Mouse (Mus musculus) megakaryocyte, embryonic 14.5 days (primary cell): Measurements from ENCODE around the gene Tubg2. TPM values are rescaled to one million over a fixed set of nuclear protein-coding genes. Genes with fewer than 3 reads are reported as not detected.

Experiments used
- H3K27me3 ChIP-seq: replicated peaks from 2 replicates; pipeline ENCODE3; 2012; ENCODE audit warnings: inconsistent platforms
- H3K36me3 ChIP-seq: replicated peaks from 2 replicates; pipeline ENCODE3; 2012; ENCODE audit warnings: low read length, inconsistent platforms, mixed read lengths
- H3K4me1 ChIP-seq: 2 replicates; pipeline ENCODE4 v1.6.1; 2012; ENCODE audit warnings: inconsistent platforms
- H3K4me3 ChIP-seq: replicated peaks from 2 replicates; pipeline ENCODE3; 2012; ENCODE audit warnings: moderate library complexity, mild to moderate bottlenecking, inconsistent platforms
- H3K9me3 ChIP-seq: 2 replicates; pipeline ENCODE4 v1.6.1; 2012; ENCODE audit warnings: inconsistent platforms
- FLI1 ChIP-seq: IDR thresholded peaks from 2 replicates; pipeline ENCODE4 v1.6.1; 2012; ENCODE audit warnings: low read length, inconsistent platforms, mixed read lengths
- GATA1 ChIP-seq: IDR thresholded peaks from 3 replicates; pipeline ENCODE4 v1.6.1; 2012; ENCODE audit warnings: mixed read lengths, low read length, inconsistent platforms, borderline replicate concordance
- polyA plus RNA-seq: library from polyadenylated mRNA; stranded (reverse); fragments of >175 nt; gene quantifications from 2 replicates; pipeline ENCODE4 v1.2.3, GENCODE M21; 2012; ENCODE audit warnings: low replicate concordance; ENCODE audit not compliant: insufficient read depth

Gene Tubg2
- polyA plus RNA-seq, 1 experiment, result not detected

GRCm38 (mm10) chr11:101191919-101192470, 36.3 kb downstream of the Tubg2 start:
- Histone ChIP-seq H3K36me3 (peaks cover 85% of the 10 kb centered on the region), H3K4me3 (peak overlapping the region; percentile 31), H3K4me1 (peaks cover 83% of the 10 kb centered on the region), H3K9me3 (no peaks in the 10 kb centered on the region), H3K27me3 (peaks cover 6% of the 10 kb centered on the region)
- TF ChIP-seq FLI1 (no peak), GATA1 (no peak)

GRCm38 (mm10) chr11:101192646-101193045, 36.9 kb downstream of the Tubg2 start:
- peaks cover 3% of the 10 kb centered on the region for H3K27me3 ChIP-seq
- H3K4me1 ChIP-seq, result peaks cover 77% of the 10 kb centered on the region
- peaks cover 85% of the 10 kb centered on the region for H3K36me3 ChIP-seq
- no peak for TF ChIP-seq FLI1
- no peak for TF ChIP-seq GATA1
- no peak overlapping the region for H3K4me3 ChIP-seq
- H3K9me3 ChIP-seq, result no peaks in the 10 kb centered on the region

GRCm38 (mm10) chr11:101193076-101193475, 37.4 kb downstream of the Tubg2 start:
- H3K4me1 ChIP-seq, result peaks cover 73% of the 10 kb centered on the region
- peaks cover 86% of the 10 kb centered on the region for H3K36me3 ChIP-seq
- H3K27me3 ChIP-seq, result peaks cover 3% of the 10 kb centered on the region
- no peaks in the 10 kb centered on the region for H3K9me3 ChIP-seq
- no peak overlapping the region for H3K4me3 ChIP-seq
- TF ChIP-seq FLI1 (no peak), GATA1 (no peak)

GRCm38 (mm10) chr11:101194137-101194536, 38.4 kb downstream of the Tubg2 start:
- Histone ChIP-seq H3K36me3 (peaks cover 86% of the 10 kb centered on the region), H3K27me3 (peaks cover 3% of the 10 kb centered on the region), H3K4me1 (peaks cover 62% of the 10 kb centered on the region), H3K9me3 (no peaks in the 10 kb centered on the region), H3K4me3 (no peak overlapping the region)
- TF ChIP-seq GATA1, result no peak

GRCm38 (mm10) chr11:101194643-101195042, 38.9 kb downstream of the Tubg2 start:
- TF ChIP-seq GATA1, result no peak
- no peak for TF ChIP-seq FLI1
- no peak overlapping the region for H3K4me3 ChIP-seq
- peaks cover 3% of the 10 kb centered on the region for H3K27me3 ChIP-seq
- H3K9me3 ChIP-seq, result no peaks in the 10 kb centered on the region
- H3K4me1 ChIP-seq, result peaks cover 57% of the 10 kb centered on the region
- peaks cover 90% of the 10 kb centered on the region for H3K36me3 ChIP-seq

GRCm38 (mm10) chr11:101195101-101195500, 39.4 kb downstream of the Tubg2 start:
- TF ChIP-seq GATA1 (no peak), FLI1 (no peak)
- Histone ChIP-seq H3K9me3 (no peaks in the 10 kb centered on the region), H3K4me3 (no peak overlapping the region), H3K27me3 (peaks cover 3% of the 10 kb centered on the region), H3K4me1 (peaks cover 53% of the 10 kb centered on the region), H3K36me3 (peaks cover 94% of the 10 kb centered on the region)

- peak overlapping the region; percentile 36 for H3K4me3 ChIP-seq
- TF ChIP-seq GATA1 (no peak), FLI1 (no peak)
- H3K36me3 ChIP-seq, result peaks cover 99% of the 10 kb centered on the region
These were observed 39.9 kb downstream of the Tubg2 start for GRCm38 (mm10) chr11:101195571-101195970.

GRCm38 (mm10) chr11:101196175-101196574, 40.5 kb downstream of the Tubg2 start:
- Histone ChIP-seq H3K9me3 (no peaks in the 10 kb centered on the region), H3K27me3 (peaks cover 3% of the 10 kb centered on the region), H3K36me3 (peaks cover 99% of the 10 kb centered on the region), H3K4me1 (peaks cover 50% of the 10 kb centered on the region), H3K4me3 (no peak overlapping the region)
- TF ChIP-seq GATA1 (no peak), FLI1 (no peak)

More at GRCm38 (mm10) chr11:101195571-101195970, 39.9 kb downstream of the Tubg2 start:
- Histone ChIP-seq H3K9me3 (no peaks in the 10 kb centered on the region), H3K27me3 (peaks cover 3% of the 10 kb centered on the region), H3K4me1 (peaks cover 50% of the 10 kb centered on the region)

GRCm38 (mm10) chr11:101199555-101199954, 43.8 kb downstream of the Tubg2 start:
- TF ChIP-seq GATA1 (no peak), FLI1 (no peak)
- H3K4me3 ChIP-seq, result no peak overlapping the region
- H3K27me3 ChIP-seq, result peaks cover 2% of the 10 kb centered on the region
- H3K36me3 ChIP-seq, result peaks cover 94% of the 10 kb centered on the region
- no peaks in the 10 kb centered on the region for H3K9me3 ChIP-seq
- H3K4me1 ChIP-seq, result peaks cover 28% of the 10 kb centered on the region

GRCm38 (mm10) chr11:101200986-101201385, 45.3 kb downstream of the Tubg2 start:
- TF ChIP-seq FLI1 (no peak), GATA1 (no peak)
- peaks cover 93% of the 10 kb centered on the region for H3K36me3 ChIP-seq

More at GRCm38 (mm10) chr11:101200986-101201385, 45.3 kb downstream of the Tubg2 start:
- Histone ChIP-seq H3K4me3 (no peak overlapping the region), H3K27me3 (no peaks in the 10 kb centered on the region), H3K4me1 (peaks cover 19% of the 10 kb centered on the region), H3K9me3 (no peaks in the 10 kb centered on the region)

Other genes with a start within 250 kb of the Tubg2 start
- 63.3 and 82.6 TPM in 2 replicates for gene Stat3, start 216.4 kb upstream of the Tubg2 start, polyA plus RNA-seq
- gene Cavin1, start 185.0 kb upstream of the Tubg2 start, polyA plus RNA-seq, result 24.1 and 43.9 TPM in 2 replicates
- gene Atp6v0a1, start 146.5 kb upstream of the Tubg2 start, polyA plus RNA-seq, result 90.5 and 153 TPM in 2 replicates
- gene Naglu, start 85.9 kb upstream of the Tubg2 start, polyA plus RNA-seq, result 30.7 and 32.1 TPM in 2 replicates
- gene Hsd17b1, start 77.5 kb upstream of the Tubg2 start, polyA plus RNA-seq, result 3.5 and 5.8 TPM in 2 replicates
- gene Coasy, start 73.3 kb upstream of the Tubg2 start, polyA plus RNA-seq, result 17.7 and 36.8 TPM in 2 replicates
- 2.8 and 12.4 TPM in 2 replicates for gene Mlx, start 68.6 kb upstream of the Tubg2 start, polyA plus RNA-seq
- gene Psmc3ip, start 60.5 kb upstream of the Tubg2 start, polyA plus RNA-seq, result 10.4 TPM in 1 of 2 replicates, not detected in the other
- gene Retreg3, start 36.0 kb upstream of the Tubg2 start, polyA plus RNA-seq, result 1.6 and 6.2 TPM in 2 replicates
- gene Tubg1, start 36.0 kb upstream of the Tubg2 start, polyA plus RNA-seq, result 63.2 and 80.7 TPM in 2 replicates
- 0.72 and 0.89 TPM in 2 replicates for gene Cntnap1, start 14.6 kb downstream of the Tubg2 start, polyA plus RNA-seq
- 2.3 and 6.6 TPM in 2 replicates for gene Plekhh3, start 15.4 kb downstream of the Tubg2 start, polyA plus RNA-seq
- 0.13 TPM in 1 of 2 replicates, not detected in the other for gene Ccr10, start 19.5 kb downstream of the Tubg2 start, polyA plus RNA-seq
- 0.65 and 2.0 TPM in 2 replicates for gene Ezh1, start 70.6 kb downstream of the Tubg2 start, polyA plus RNA-seq
- gene Ramp2, start 90.1 kb downstream of the Tubg2 start, polyA plus RNA-seq, result 0.32 TPM in 1 of 2 replicates, not detected in the other
- 100 and 168 TPM in 2 replicates for gene Vps25, start 97.8 kb downstream of the Tubg2 start, polyA plus RNA-seq
- gene Wnk4, start 104.7 kb downstream of the Tubg2 start, polyA plus RNA-seq, result 37.7 and 87.0 TPM in 2 replicates
- gene Cntd1, start 123.1 kb downstream of the Tubg2 start, polyA plus RNA-seq, result not detected in 2 replicates
- 9.9 and 21.1 TPM in 2 replicates for gene Coa3, start 123.2 kb downstream of the Tubg2 start, polyA plus RNA-seq
- gene Becn1, start 146.4 kb downstream of the Tubg2 start, polyA plus RNA-seq, result 43.7 and 96.0 TPM in 2 replicates
- gene Psme3, start 160.3 kb downstream of the Tubg2 start, polyA plus RNA-seq, result 32.6 and 45.1 TPM in 2 replicates
- gene Aoc2, start 169.2 kb downstream of the Tubg2 start, polyA plus RNA-seq, result 2.0 and 2.9 TPM in 2 replicates
- not detected in 2 replicates for gene Aoc3, start 174.7 kb downstream of the Tubg2 start, polyA plus RNA-seq
- not detected in 2 replicates for gene G6pc, start 211.7 kb downstream of the Tubg2 start, polyA plus RNA-seq